Mouse (Mus musculus) cortical plate, adult 2 months (tissue): ENCODE results near the gene Cmtm5. TPM values are rescaled to one million over a fixed set of nuclear protein-coding genes. Genes with fewer than 3 reads are reported as not detected.
A peak's percentile ranks its signal among the peaks of the same experiment; 100 is the strongest.

Source experiments
- H3K27ac ChIP-seq: fragments of 200-500 bp; 2 replicates; pipeline ENCODE4 v1.5.1; 2012; ENCODE audit warnings: low read length, control low read depth, inconsistent platforms; ENCODE audit not compliant: insufficient read depth
- H3K4me1 ChIP-seq: fragments of 200-500 bp; 2 replicates; pipeline ENCODE4 v1.6.1; 2011; ENCODE audit warnings: low read length; ENCODE audit not compliant: control insufficient read depth, insufficient read depth
- H3K4me3 ChIP-seq: fragments of 200-500 bp; 2 replicates; pipeline ENCODE4 v1.5.1; 2011; ENCODE audit warnings: mild to moderate bottlenecking, low read length, control low read depth; ENCODE audit not compliant: insufficient read depth
- CTCF ChIP-seq: fragments of 200-500 bp; IDR thresholded peaks from 2 replicates; pipeline ENCODE4 v1.5.1; 2011; ENCODE audit warnings: mild to moderate bottlenecking, control low read depth, low read length; ENCODE audit not compliant: insufficient read depth; ENCODE audit errors: extremely low read depth
- POLR2A ChIP-seq: fragments of 200-500 bp; IDR thresholded peaks from 2 replicates; pipeline ENCODE4 v1.6.1; 2011; ENCODE audit warnings: mild to moderate bottlenecking, low read length, control low read depth; ENCODE audit not compliant: insufficient read depth; ENCODE audit errors: extremely low read depth
- polyA plus RNA-seq: library from polyadenylated mRNA; depleted of rRNA; stranded (reverse); fragments of >200 nt; gene quantifications from 2 replicates; pipeline ENCODE4 v1.2.3, GENCODE M21; 2012

The Cmtm5 gene
- polyA plus RNA-seq, 1 experiment, result 169 TPM

GRCm38 (mm10) chr14:54912886-54913285 lies 23.2 kb upstream of the Cmtm5 start, which contains the start of gene Slc22a17:
Slc22a17 (minus strand) TSS chr14:54913132.
- Histone ChIP-seq H3K4me3 (peak within 1 kb of the TSS; percentile 95), H3K4me1 (peaks cover 12% of the 10 kb centered on the region), H3K27ac (peak within 1 kb of the TSS; percentile 88)
- TF ChIP-seq CTCF (no peak), POLR2A (peak; percentile 99)

DNA sequence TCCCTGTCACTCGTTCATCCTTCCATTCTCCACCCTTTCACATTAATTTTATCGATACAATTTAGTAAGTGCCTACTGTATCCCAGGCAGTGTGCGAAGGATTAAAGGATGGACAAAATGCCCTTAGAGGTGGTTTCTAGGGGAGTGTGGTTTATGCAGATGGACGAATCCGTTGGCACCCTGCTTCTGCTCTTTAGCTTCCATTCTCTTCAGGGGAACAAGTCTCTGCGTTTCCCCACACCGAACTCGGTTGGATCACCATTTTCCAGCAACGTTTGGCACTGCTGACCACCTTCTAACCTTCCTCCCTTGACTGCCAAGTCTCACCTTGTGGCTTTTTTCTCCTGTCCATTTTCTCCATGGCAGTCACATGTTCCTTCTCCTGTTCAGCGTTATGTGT lies 22.7 kb upstream of the Cmtm5 start:
- Histone ChIP-seq H3K4me3 (peak overlapping the region; percentile 95), H3K4me1 (peaks cover 12% of the 10 kb centered on the region), H3K27ac (peak overlapping the region; percentile 88)
- no peak for TF ChIP-seq CTCF

GRCm38 (mm10) chr14:54920076-54920685 lies 15.9 kb upstream of the Cmtm5 start:
- Histone ChIP-seq H3K4me3 (no peak overlapping the region), H3K4me1 (no peaks in the 10 kb centered on the region), H3K27ac (no peak overlapping the region)
- TF ChIP-seq POLR2A, result no peak
- no peak for TF ChIP-seq CTCF

- H3K4me3 ChIP-seq, result 0 out of 2 replicates have a peak overlapping the region, but pooled peaks have one; percentile 2
- H3K27ac ChIP-seq, result no peak overlapping the region
- H3K4me1 ChIP-seq, result no peaks in the 10 kb centered on the region
- TF ChIP-seq POLR2A (no peak), CTCF (no peak)
Observed at GRCm38 (mm10) chr14:54924641-54925348, 11.3 kb upstream of the Cmtm5 start.

GRCm38 (mm10) chr14:54925349-54926342 lies 10.4 kb upstream of the Cmtm5 start, which contains the start of gene Efs:
Efs (minus strand) TSS chr14:54926126.
- TF ChIP-seq POLR2A (no peak), CTCF (no peak)
- Histone ChIP-seq H3K4me3 (peak within 1 kb of the TSS; percentile 56), H3K4me1 (no peaks in the 10 kb centered on the region), H3K27ac (peak within 1 kb of the TSS; percentile 75; the same call in 1 of the 2 replicates)

- no peaks in the 10 kb centered on the region for H3K4me1 ChIP-seq
- H3K4me3 ChIP-seq, result peak overlapping the region; percentile 56
Observed at GRCm38 (mm10) chr14:54926401-54927158, 9.5 kb upstream of the Cmtm5 start.

DNA sequence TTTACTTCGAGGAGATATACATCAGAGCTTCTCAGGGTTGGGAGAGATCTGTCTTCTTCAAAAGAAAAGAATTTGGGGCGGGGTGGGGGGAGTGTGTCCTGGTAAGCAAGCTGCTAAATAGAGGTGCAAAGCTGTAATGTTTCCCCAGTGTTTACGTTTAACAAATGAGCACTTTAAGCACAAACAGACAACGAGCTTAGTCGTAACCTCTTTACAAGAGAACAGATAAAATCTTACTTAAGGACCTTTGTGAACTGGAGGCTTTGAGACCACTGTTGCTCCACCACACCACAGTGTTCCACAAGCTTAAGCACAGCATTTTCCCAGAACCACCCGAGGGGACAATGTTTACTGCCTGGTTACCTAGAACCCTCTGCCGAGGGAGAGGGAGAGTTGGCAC lies 8.8 kb upstream of the Cmtm5 start:
- TF ChIP-seq CTCF, result no peak
- no peak for TF ChIP-seq POLR2A
- Histone ChIP-seq H3K4me3 (no peak overlapping the region; the same call in 1 of the 2 replicates), H3K27ac (0 out of 2 replicates have a peak overlapping the region, but pooled peaks have one; percentile 54), H3K4me1 (no peaks in the 10 kb centered on the region)

More at GRCm38 (mm10) chr14:54926401-54927158, 9.5 kb upstream of the Cmtm5 start:
- H3K27ac ChIP-seq, result 0 out of 2 replicates have a peak overlapping the region, but pooled peaks have one; percentile 54
- TF ChIP-seq POLR2A, result 0 out of 2 replicates have a peak, but pooled peaks have one; percentile 27
- no peak for TF ChIP-seq CTCF

DNA sequence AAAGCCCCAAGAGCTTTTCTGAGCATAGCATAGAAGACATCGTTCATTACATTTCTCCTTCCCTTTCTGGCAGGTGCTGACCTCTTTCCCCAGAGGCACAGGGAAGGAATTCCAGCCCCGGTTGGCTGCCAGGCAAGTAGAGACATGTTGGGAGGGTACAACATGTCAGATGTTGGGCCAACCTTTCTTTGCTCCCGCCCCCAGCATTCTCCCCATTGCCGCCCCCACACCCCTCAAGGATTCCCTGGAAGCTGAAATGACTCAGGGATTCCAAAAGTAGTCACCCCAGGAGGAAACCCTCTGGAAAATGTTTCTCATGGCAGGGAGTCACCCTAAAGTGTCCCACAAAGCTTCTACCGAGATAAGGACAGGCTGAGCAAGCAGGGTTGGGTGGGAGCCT lies 6.3 kb upstream of the Cmtm5 start:
- Histone ChIP-seq H3K27ac (no peak overlapping the region), H3K4me3 (no peak overlapping the region), H3K4me1 (no peaks in the 10 kb centered on the region)
- TF ChIP-seq POLR2A, result no peak
- TF ChIP-seq CTCF, result no peak

GRCm38 (mm10) chr14:54930431-54930830 lies 5.6 kb upstream of the Cmtm5 start:
- H3K4me3 ChIP-seq, result no peak overlapping the region
- TF ChIP-seq POLR2A (no peak), CTCF (no peak)
- H3K27ac ChIP-seq, result no peak overlapping the region
- H3K4me1 ChIP-seq, result no peaks in the 10 kb centered on the region
